Mouse (Mus musculus) hindbrain, embryonic 10.5 days (tissue): ENCODE results near the gene Nup93. TPM values are rescaled to one million over a fixed set of nuclear protein-coding genes. Genes with fewer than 3 reads are reported as not detected.
A peak's percentile ranks its signal among the peaks of the same experiment; 100 is the strongest.

Experiments used
- DNase-seq: peaks from one replicate; pipeline ENCODE4 v3.0.0-alpha.2; 2017; ENCODE audit warnings: low spot score
- H3K27ac ChIP-seq: fragments of 300-500 bp; sonication (generic); 2 replicates; pipeline ENCODE4 v1.5.1; 2016; ENCODE audit warnings: mild to moderate bottlenecking, moderate library complexity
- H3K27me3 ChIP-seq: fragments of 300-500 bp; sonication (generic); 2 replicates; pipeline ENCODE4 v1.6.1; 2016; ENCODE audit warnings: mild to moderate bottlenecking; ENCODE audit not compliant: poor library complexity, insufficient read depth, severe bottlenecking
- H3K36me3 ChIP-seq: fragments of 300-500 bp; sonication (generic); 2 replicates; pipeline ENCODE4 v1.6.1; 2016; ENCODE audit warnings: mild to moderate bottlenecking, moderate library complexity
- H3K4me1 ChIP-seq: fragments of 300-500 bp; sonication (generic); replicated peaks from 2 replicates; pipeline ENCODE4 v1.6.1; 2016; ENCODE audit warnings: mild to moderate bottlenecking
- H3K4me3 ChIP-seq: fragments of 300-500 bp; sonication (generic); 2 replicates; pipeline ENCODE4 v1.5.1; 2016; ENCODE audit warnings: mild to moderate bottlenecking, moderate library complexity
- H3K9me3 ChIP-seq: fragments of 300-500 bp; sonication (generic); 2 replicates; pipeline ENCODE4 v1.6.1; 2016; ENCODE audit warnings: mild to moderate bottlenecking, moderate library complexity
- WGBS: fragments of 180-500 bp; shearing (Covaris S2); methylation state at CpG from one replicate; pipeline ENCODE4 v1.1.7; 2016; 5-methylcytosine and 5-hydroxymethylcytosine counted together
- polyA plus RNA-seq: library from polyadenylated mRNA; unstranded; fragments of >200 nt; fragmentation: Nextera tagmentation; extraction: Ambion mirVana; gene quantifications from 2 replicates; pipeline ENCODE4 v1.2.1, GENCODE M21; 2016

Nup93 gene
- polyA plus RNA-seq, 1 experiment from 2014 or later = 114 TPM

- no peaks in the 10 kb centered on the region for H3K27me3 ChIP-seq
- 87% methylated on average over 4 of the region's 4 CpGs for WGBS
- no peaks in the 10 kb centered on the region; the same call in 1 of the 2 replicates for H3K4me1 ChIP-seq
- no peak overlapping the region for H3K27ac ChIP-seq
- no peak for DNase-seq
- no peak overlapping the region for H3K4me3 ChIP-seq
- H3K9me3 ChIP-seq = no peaks in the 10 kb centered on the region
- no peaks in the 10 kb centered on the region for H3K36me3 ChIP-seq
These were observed 131.3 kb downstream of the Nup93 start for GRCm38 (mm10) chr8:94345657-94346056.

DNA sequence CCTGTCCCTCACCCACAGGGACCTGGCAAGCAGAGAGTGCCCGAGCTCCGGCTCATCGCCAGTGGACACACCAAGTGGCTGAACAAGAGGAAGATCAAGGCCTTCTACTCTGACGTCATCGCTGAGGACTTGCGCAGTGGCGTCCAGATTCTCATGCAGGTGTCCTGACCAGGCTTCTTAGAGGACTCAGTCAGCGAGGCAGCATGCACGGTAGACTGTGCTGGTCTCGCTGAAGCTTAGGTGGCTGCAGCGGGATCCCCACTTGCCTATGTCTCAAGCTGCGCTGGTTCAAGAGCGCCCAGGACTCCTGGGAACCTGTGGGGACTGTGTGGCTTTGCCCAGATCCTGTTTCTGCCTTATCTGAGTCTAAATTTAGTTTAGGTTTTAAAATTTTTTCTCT lies 131.9 kb downstream of the Nup93 start:
- H3K4me1 ChIP-seq = no peaks in the 10 kb centered on the region; the same call in 1 of the 2 replicates
- no peak for DNase-seq
- H3K9me3 ChIP-seq = no peaks in the 10 kb centered on the region
- no peaks in the 10 kb centered on the region for H3K36me3 ChIP-seq
- no peaks in the 10 kb centered on the region for H3K27me3 ChIP-seq
- no peak overlapping the region for H3K27ac ChIP-seq
- 93% methylated on average over 13 of the region's 13 CpGs for WGBS
- H3K4me3 ChIP-seq = no peak overlapping the region

GRCm38 (mm10) chr8:94348425-94348824 lies 134.1 kb downstream of the Nup93 start:
- WGBS = 85% methylated on average over 9 of the region's 9 CpGs

DNA sequence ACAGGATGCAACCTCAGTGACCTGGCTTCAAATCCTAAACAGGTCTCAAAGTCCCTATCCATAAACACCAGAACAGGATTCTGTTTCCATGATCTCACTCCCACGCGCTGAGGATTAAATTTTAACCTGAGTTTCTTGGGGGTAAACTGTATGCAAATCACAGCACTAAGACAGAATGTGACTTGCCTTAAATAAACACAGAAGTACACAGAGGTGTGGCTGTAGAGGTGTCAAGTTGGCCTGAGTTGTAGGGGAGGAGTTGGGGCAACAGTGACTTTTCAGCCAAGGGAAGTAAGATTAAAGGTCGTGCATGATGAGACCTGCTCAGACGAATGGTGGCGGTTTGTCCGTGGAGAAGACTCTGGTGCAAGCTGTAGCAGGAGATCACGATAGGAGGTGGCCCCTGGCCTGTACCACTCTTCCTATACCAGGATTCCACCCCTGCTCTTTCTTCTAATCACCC lies 139.7 kb downstream of the Nup93 start:
- no peak for DNase-seq
- Histone ChIP-seq H3K36me3 (no peaks in the 10 kb centered on the region), H3K4me1 (no peaks in the 10 kb centered on the region), H3K27ac (no peak overlapping the region), H3K9me3 (no peaks in the 10 kb centered on the region), H3K27me3 (no peaks in the 10 kb centered on the region), H3K4me3 (no peak overlapping the region)
- 91% methylated on average over 7 of the region's 7 CpGs for WGBS

More at GRCm38 (mm10) chr8:94348425-94348824, 134.1 kb downstream of the Nup93 start:
- Histone ChIP-seq H3K36me3 (no peaks in the 10 kb centered on the region), H3K27ac (no peak overlapping the region), H3K4me3 (no peak overlapping the region), H3K9me3 (no peaks in the 10 kb centered on the region), H3K27me3 (no peaks in the 10 kb centered on the region), H3K4me1 (no peaks in the 10 kb centered on the region; the same call in 1 of the 2 replicates)
- DNase-seq = no peak

DNA sequence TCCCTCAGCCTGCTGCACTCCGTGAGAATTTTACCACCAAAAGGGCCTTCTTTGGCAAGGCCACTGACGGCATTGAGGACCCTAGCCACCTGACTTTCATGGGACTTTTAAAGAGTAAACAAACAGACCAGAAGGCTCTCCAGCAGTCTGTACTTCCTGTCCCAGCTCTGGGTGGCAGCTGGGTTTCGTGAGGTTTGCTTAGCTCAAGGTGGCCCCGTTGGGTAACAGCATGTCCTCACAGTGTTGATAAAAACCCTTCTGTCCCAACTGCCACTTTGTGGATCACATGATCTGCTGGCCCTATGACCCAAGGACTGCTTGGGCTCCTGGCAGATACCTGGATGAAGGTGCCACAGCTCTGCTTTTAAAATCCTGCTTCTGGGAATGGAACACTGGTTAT lies 140.2 kb downstream of the Nup93 start:
- no peaks in the 10 kb centered on the region for H3K27me3 ChIP-seq
- H3K4me3 ChIP-seq = no peak overlapping the region
- H3K9me3 ChIP-seq = no peaks in the 10 kb centered on the region
- DNase-seq = no peak
- H3K27ac ChIP-seq = no peak overlapping the region
- WGBS = 73% methylated on average over 4 of the region's 4 CpGs
- H3K4me1 ChIP-seq = no peaks in the 10 kb centered on the region
- H3K36me3 ChIP-seq = no peaks in the 10 kb centered on the region

DNA sequence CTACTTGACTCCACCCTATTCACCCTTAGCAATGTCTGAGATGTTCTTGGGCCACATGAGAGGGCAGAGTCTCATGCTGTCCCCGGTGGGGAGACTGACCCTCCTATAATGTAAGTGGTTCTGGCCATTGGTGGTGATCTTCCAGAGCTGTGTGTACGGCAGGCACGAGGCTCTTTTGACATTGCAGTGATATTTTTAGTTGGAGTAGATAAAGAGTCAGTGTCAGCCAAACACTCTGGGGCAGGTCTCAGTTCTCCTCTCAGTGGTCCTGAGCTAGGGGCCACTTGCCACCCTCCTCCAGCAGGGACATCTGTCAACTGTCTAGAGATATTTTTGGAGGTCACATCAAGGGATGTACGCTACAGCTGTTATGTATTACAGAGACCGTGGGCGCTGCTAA lies 142.9 kb downstream of the Nup93 start:
- H3K27me3 ChIP-seq = no peaks in the 10 kb centered on the region
- H3K9me3 ChIP-seq = no peaks in the 10 kb centered on the region
- H3K4me1 ChIP-seq = no peaks in the 10 kb centered on the region
- no peak overlapping the region for H3K27ac ChIP-seq
- DNase-seq = no peak
- no peak overlapping the region for H3K4me3 ChIP-seq
- H3K36me3 ChIP-seq = no peaks in the 10 kb centered on the region
- 86% methylated on average over 6 of the region's 6 CpGs for WGBS

DNA sequence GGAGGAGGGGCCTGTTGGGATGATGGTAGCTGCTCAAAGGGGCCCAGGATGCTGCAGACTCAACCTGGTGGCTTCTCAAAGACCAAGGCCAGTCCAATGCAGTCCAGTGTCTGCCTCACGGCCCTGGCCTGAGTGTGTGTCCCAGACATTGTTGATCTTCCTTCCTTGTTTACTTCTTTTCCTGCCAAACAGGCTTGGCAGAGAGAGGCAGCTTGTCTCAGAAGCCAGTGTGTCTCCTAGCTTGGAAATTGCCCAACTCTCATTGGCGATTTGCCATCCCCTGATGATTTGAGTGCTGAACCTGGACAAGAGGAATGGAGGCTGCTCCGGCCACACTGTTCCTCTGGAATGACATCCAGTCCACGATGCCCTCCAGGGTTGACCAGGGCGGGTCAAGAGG lies 144.2 kb downstream of the Nup93 start:
- Histone ChIP-seq H3K4me3 (no peak overlapping the region), H3K36me3 (no peaks in the 10 kb centered on the region), H3K9me3 (no peaks in the 10 kb centered on the region), H3K4me1 (no peaks in the 10 kb centered on the region), H3K27me3 (no peaks in the 10 kb centered on the region), H3K27ac (no peak overlapping the region)
- WGBS = 79% methylated on average over 5 of the region's 5 CpGs
- DNase-seq = no peak

DNA sequence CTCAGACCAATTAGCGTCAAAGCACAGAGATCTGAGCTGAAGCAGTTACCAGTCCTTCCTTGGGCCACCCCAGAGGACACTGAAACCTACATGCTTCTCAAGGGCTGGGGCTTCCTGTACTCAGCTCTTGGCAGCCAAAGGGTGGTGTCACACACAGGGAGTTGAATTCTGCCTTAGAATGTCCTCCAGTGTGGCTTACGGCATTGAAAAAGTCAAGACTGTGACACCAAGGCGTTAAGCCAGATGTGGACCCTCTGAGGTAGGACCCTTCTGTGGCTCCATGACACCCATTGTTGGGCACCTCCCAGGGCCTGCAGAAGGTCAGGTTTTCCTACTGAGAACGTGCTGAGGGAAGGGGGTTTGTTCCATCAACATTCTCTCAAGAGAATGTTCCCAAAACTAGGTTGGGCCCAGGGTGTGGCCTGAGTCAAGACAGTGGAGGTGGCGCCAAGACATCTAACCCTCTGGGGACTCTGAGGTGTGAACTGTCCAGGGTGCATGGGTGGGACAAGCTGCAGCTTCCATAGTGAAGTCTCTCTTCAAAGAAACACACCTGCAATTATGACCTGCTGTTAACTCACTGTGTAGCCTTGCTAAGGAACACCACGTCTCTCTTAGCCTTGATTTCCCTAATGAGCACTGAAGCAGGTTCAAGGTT lies 147.5 kb downstream of the Nup93 start:
- WGBS = 88% methylated on average over 6 of the region's 6 CpGs
- no peaks in the 10 kb centered on the region for H3K4me1 ChIP-seq
- H3K27me3 ChIP-seq = no peaks in the 10 kb centered on the region
- H3K4me3 ChIP-seq = no peak overlapping the region
- H3K27ac ChIP-seq = no peak overlapping the region
- no peak for DNase-seq
- no peaks in the 10 kb centered on the region for H3K36me3 ChIP-seq
- H3K9me3 ChIP-seq = no peaks in the 10 kb centered on the region

GRCm38 (mm10) chr8:94362607-94363239 lies 148.4 kb downstream of the Nup93 start:
- WGBS = 85% methylated on average over 7 of the region's 7 CpGs
- Histone ChIP-seq H3K27ac (no peak overlapping the region), H3K4me3 (no peak overlapping the region), H3K4me1 (no peaks in the 10 kb centered on the region), H3K36me3 (no peaks in the 10 kb centered on the region), H3K27me3 (no peaks in the 10 kb centered on the region), H3K9me3 (no peaks in the 10 kb centered on the region)
- no peak for DNase-seq

DNA sequence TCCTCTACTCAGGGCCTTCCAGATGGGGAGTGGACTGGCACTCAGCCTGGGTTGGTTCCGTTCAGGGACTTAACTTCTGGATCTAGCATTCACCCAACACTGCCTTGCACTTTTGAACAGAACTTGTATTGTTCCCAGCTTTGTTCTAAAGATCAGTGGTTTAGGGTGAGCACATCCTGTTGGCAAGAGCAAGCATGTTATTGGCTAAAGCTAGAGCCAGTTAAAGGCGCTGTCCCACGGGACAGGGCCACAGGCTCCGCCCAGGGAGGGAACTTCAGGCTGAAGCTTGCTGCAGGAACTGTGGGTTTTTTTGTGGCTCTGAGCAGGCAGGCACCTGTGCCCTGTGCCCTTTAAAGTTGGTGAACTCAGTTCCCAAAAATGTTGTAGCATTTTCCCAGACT lies 148.9 kb downstream of the Nup93 start:
- Histone ChIP-seq H3K36me3 (no peaks in the 10 kb centered on the region), H3K27me3 (no peaks in the 10 kb centered on the region), H3K4me3 (no peak overlapping the region), H3K9me3 (no peaks in the 10 kb centered on the region), H3K27ac (no peak overlapping the region), H3K4me1 (no peaks in the 10 kb centered on the region)
- DNase-seq = peak; percentile 8
- WGBS = 53% methylated on average over 4 of the region's 4 CpGs

DNA sequence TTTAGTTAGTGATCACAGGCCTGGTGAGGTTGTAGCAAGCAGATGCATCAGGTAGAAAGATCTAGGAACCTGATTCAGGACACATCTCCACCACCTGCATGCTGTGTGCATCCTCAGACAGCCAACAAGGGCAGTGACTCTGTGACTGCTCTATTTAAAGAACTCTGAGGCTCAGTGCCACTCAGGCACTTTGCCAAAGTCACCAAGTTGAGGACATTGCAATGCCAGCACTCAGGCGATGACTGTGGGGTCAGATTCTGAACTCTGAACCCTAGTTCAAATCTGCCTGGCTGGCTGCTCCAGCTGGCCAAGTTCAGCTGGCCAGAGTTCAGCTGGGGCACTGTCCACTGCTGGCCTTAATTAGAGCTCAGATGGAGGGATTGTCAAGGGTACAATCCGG lies 149.5 kb downstream of the Nup93 start:
- Histone ChIP-seq H3K9me3 (no peaks in the 10 kb centered on the region), H3K27ac (no peak overlapping the region), H3K4me3 (no peak overlapping the region), H3K27me3 (no peaks in the 10 kb centered on the region), H3K4me1 (no peaks in the 10 kb centered on the region), H3K36me3 (no peaks in the 10 kb centered on the region)
- DNase-seq = no peak
- 81% methylated on average over 2 of the region's 2 CpGs for WGBS

DNA sequence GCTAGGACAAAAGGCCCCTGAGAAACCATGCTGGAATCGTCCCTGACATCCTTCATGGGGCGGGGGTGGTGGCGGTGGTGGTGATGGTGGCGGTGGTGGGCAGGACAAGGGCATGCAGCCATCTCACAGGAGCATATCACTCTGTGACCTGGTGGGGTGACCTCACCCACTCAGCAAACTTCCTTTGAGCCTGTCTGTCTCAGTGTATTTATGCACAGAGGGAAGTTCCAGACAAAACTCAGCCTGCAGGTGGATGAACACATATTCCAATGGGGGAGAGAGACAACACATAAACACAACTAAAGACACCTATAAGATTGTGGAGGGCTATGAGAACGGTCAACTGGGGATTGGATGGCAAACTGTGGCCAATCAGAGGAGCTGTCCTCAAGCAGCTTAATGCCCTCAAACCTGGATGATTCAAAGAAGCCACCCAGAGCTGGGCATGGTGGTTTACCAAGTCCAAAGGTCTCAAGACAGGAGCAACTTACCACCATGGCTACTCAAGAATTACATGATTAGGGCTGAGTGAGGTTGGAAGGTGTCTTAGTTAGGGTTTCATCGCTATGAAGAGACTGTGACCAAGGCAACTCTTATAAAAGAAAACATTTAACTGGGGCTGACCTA lies 150.4 kb downstream of the Nup93 start:
- Histone ChIP-seq H3K36me3 (no peaks in the 10 kb centered on the region), H3K4me3 (no peak overlapping the region), H3K9me3 (no peaks in the 10 kb centered on the region), H3K27ac (no peak overlapping the region), H3K4me1 (no peaks in the 10 kb centered on the region), H3K27me3 (no peaks in the 10 kb centered on the region)
- 92% methylated on average over 6 of the region's 6 CpGs for WGBS
- no peak for DNase-seq

- no peak for DNase-seq
- Histone ChIP-seq H3K27me3 (no peaks in the 10 kb centered on the region), H3K9me3 (no peaks in the 10 kb centered on the region), H3K27ac (no peak overlapping the region), H3K4me1 (no peaks in the 10 kb centered on the region), H3K36me3 (no peaks in the 10 kb centered on the region), H3K4me3 (no peak overlapping the region)
- 88% methylated on average over 9 of the region's 9 CpGs for WGBS
These were observed 151.1 kb downstream of the Nup93 start for GRCm38 (mm10) chr8:94365410-94365981.
